Mouse (Mus musculus) frontal cortex, postnatal 25 days (tissue): ENCODE data around the gene Ssh3.

Experiments
- DNase-seq, 2 experiments: peaks; one replicate each; pipeline ENCODE4 v3.0.0; 2022; ENCODE audit warnings: low spot score in 2 of 2

Gene Ssh3

GRCm38 (mm10) chr19:4216041-4216685, 52.8 kb downstream of the Ssh3 start:
- no peak for DNase-seq

- no peak for DNase-seq
Observed at GRCm38 (mm10) chr19:4215451-4215840, 53.5 kb downstream of the Ssh3 start.

GRCm38 (mm10) chr19:4214771-4215450, 54.1 kb downstream of the Ssh3 start:
- no peak for DNase-seq

DNA sequence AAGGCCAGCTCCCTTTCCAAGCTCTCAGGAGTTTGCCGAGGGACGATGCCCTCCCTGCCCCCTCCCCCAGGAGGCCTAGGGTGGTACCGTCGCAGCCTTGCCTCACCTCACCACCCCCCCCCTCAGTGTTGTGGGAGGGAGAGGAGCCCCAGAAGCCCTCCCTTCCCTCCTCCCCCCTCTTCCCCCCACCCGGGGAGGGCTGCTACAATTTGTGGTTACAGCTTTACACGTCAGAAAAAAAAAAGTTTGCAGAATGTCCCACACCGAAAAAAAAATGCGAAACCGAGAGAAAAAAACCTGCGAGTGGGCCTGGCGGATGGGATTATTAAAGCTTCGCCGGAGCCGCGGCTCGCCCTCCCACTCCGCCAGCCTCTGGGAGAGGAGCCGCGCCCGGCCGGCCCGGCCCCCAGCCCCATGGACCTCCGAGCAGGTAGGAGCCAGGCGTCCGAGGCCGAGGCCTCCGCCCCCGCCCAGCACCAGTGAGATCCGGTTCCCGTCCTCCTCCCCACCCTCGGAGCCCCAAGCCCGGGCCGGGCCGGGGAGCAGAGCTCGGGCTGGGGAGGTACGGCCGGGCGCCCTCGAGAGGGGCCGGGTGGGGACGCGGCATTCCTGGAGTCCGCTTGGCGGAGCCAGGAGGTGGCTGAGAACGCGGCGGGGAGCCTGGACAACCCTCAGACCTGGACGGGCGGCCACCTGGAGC, 54.8 kb downstream of the Ssh3 start, which contains the start of the genes Clcf1 and AC109138.7:
TSS of gene Clcf1 (plus strand) at position 168 of the 700 bp plus-strand sequence.
TSS of gene AC109138.7 (plus strand) at position 287 of the 700 bp plus-strand sequence.
- no peak for DNase-seq

GRCm38 (mm10) chr19:4213524-4213974, 55.4 kb downstream of the Ssh3 start:
- DNase-seq, result no peak

DNA sequence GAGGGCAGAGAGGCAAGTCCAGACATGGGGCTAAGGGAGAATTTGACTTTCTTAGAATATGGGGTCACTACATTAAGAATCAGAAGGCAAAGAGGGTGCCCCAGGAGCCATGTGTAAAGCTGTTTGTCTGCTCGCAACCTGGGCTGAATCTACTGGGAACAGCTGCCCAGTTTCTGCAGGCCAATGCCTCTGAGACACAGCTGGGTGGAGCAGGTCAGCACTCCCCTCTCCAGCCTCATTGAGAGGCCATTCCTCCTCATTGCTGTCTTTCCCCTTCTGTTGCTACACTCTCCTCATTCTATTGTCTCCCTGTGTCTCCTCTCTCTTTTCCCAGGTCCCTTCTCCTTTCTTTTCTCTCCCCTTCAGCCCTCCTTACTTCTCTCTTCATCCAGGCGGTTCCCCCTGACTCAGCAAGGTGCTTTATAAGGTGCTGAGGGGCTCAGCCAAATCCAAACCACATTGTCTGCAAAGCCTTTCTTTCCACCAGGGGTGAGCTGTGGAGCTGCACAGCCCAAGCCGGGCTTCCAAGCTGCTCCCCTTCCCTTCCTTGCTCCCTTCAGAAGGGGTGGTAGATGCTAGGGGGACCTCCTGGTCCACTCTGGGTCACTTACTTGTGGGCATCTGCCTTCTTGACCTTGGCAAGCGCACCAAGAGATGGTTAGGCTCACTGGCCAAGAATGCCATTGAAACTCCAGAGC, 56.9 kb downstream of the Ssh3 start:
- DNase-seq, result no peak
